11 mouse cellular contexts compared by ENCODE assay signal in genomic region chr2:28141556-28141955, GRCm38 (mm10). TPM values are rescaled to one million over a fixed set of nuclear protein-coding genes. Genes with fewer than 3 reads are reported as not detected.
DNase-seq lines count a peak whose midpoint lies in the region; ATAC-seq lines count a peak whose summit lies in the region.
"Had no signal": no experiment of that assay in that cellular context is flagged by ENCODE, and none has a peak within 500 bp of the region (broad histone marks: within the 10 kb centered on the region; RNA-seq: fewer than 3 reads in every experiment).

No protein-coding gene starts in this region.

- no peak overlapping the region for H3K4me2 ChIP-seq in hindbrain, embryonic 13.5 days
- H3K4me2 ChIP-seq in hindbrain, embryonic 14.5 days (replicated peaks), result no peak overlapping the region
- H3K4me2 ChIP-seq in liver, embryonic 11.5 days, result peak overlapping the region; percentile 45
- no peak overlapping the region for H3K4me2 ChIP-seq in stomach, embryonic 14.5 days (replicated peaks; ENCODE audit: low read depth, low read length)
- H3K4me2 ChIP-seq: limb, embryonic 15.5 days had no signal

- DNase-seq in hindbrain, embryonic 14.5 days (ENCODE audit: low spot score), result no peak
- peak; percentile 37 for DNase-seq in c-Kit-negative CD71-positive TER-119-positive erythroid progenitor cells, embryonic 14.5 days (ENCODE audit: low read depth, low spot score)
- peak; percentile 61 for DNase-seq in liver, embryonic 11.5 days (ENCODE audit: low spot score)
- DNase-seq in kidney, postnatal 10 days, result no peak
- DNase-seq in cerebellum, postnatal 36 days, result no peak
- DNase-seq: cerebellum, adult 8-10 months; heart, adult 11 months had no signal

- peaks cover 5% of the 10 kb centered on the region; the same call in 1 of the 2 replicates for H3K27me3 ChIP-seq in hindbrain, embryonic 13.5 days
- no peaks in the 10 kb centered on the region for H3K27me3 ChIP-seq in hindbrain, embryonic 14.5 days (ENCODE audit: control insufficient read depth, insufficient read depth, low read length)
- H3K27me3 ChIP-seq in liver, embryonic 11.5 days (replicated peaks; ENCODE audit: control insufficient read depth, insufficient read depth, low read length), result no peaks in the 10 kb centered on the region; the same call in 1 of the 2 replicates
- H3K27me3 ChIP-seq in stomach, embryonic 14.5 days (ENCODE audit: control insufficient read depth, insufficient read depth, low read length), result no peaks in the 10 kb centered on the region
- H3K27me3 ChIP-seq: limb, embryonic 15.5 days had no signal

- no peaks in the 10 kb centered on the region for H3K9me3 ChIP-seq in hindbrain, embryonic 13.5 days
- H3K9me3 ChIP-seq in hindbrain, embryonic 14.5 days (ENCODE audit: control insufficient read depth, low read length), result no peaks in the 10 kb centered on the region
- no peaks in the 10 kb centered on the region for H3K9me3 ChIP-seq in liver, embryonic 11.5 days (ENCODE audit: control insufficient read depth, low read length)
- no peaks in the 10 kb centered on the region for H3K9me3 ChIP-seq in stomach, embryonic 14.5 days (ENCODE audit: control insufficient read depth, low read depth, low read length)
- H3K9me3 ChIP-seq: limb, embryonic 15.5 days had no signal

- 31% methylated on average over 4 of the region's 4 CpGs for WGBS in hindbrain, embryonic 13.5 days
- 38% methylated on average over 4 of the region's 4 CpGs for WGBS in hindbrain, embryonic 14.5 days
- WGBS in liver, embryonic 11.5 days, result 27% methylated on average over 4 of the region's 4 CpGs
- 40% methylated on average over 4 of the region's 4 CpGs for WGBS in stomach, embryonic 14.5 days

- H3K4me1 ChIP-seq in hindbrain, embryonic 13.5 days (replicated peaks), result peaks cover 26% of the 10 kb centered on the region
- peaks cover 11% of the 10 kb centered on the region; the same call in 1 of the 2 replicates for H3K4me1 ChIP-seq in hindbrain, embryonic 14.5 days (replicated peaks; ENCODE audit: control insufficient read depth, insufficient read depth, low read length)
- peaks cover 22% of the 10 kb centered on the region for H3K4me1 ChIP-seq in liver, embryonic 11.5 days (replicated peaks; ENCODE audit: control insufficient read depth, insufficient read depth, low read length)
- H3K4me1 ChIP-seq in stomach, embryonic 14.5 days (ENCODE audit: control insufficient read depth, insufficient read depth, low read length), result peaks cover 8% of the 10 kb centered on the region; the same call in 1 of the 2 replicates

- H3K4me3 ChIP-seq in hindbrain, embryonic 13.5 days, result no peak overlapping the region
- H3K4me3 ChIP-seq in hindbrain, embryonic 14.5 days (replicated peaks; ENCODE audit: low read length), result no peak overlapping the region
- no peak overlapping the region for H3K4me3 ChIP-seq in liver, embryonic 11.5 days (ENCODE audit: low read depth, low read length)
- no peak overlapping the region for H3K4me3 ChIP-seq in stomach, embryonic 14.5 days (ENCODE audit: low read depth, low read length)
- H3K4me3 ChIP-seq: limb, embryonic 15.5 days had no signal

- no peaks in the 10 kb centered on the region for H3K36me3 ChIP-seq in hindbrain, embryonic 13.5 days
- no peaks in the 10 kb centered on the region for H3K36me3 ChIP-seq in hindbrain, embryonic 14.5 days (replicated peaks; ENCODE audit: control insufficient read depth, insufficient read depth)
- H3K36me3 ChIP-seq in liver, embryonic 11.5 days (ENCODE audit: control insufficient read depth, insufficient read depth, low read length), result no peaks in the 10 kb centered on the region
- no peaks in the 10 kb centered on the region for H3K36me3 ChIP-seq in stomach, embryonic 14.5 days (ENCODE audit: control insufficient read depth, insufficient read depth, low read length)
- H3K36me3 ChIP-seq: limb, embryonic 15.5 days had no signal

- peak; percentile 28; the same call in 1 of the 2 replicates for ATAC-seq in hindbrain, embryonic 13.5 days (ENCODE audit: low FRiP score)
- no peak for ATAC-seq in hindbrain, embryonic 14.5 days (ENCODE audit: low FRiP score)
- peak; percentile 98 for ATAC-seq in liver, embryonic 11.5 days (replicated peaks; ENCODE audit: low FRiP score)
- 0 out of 2 replicates have a peak, but pooled peaks have one; percentile 46 for ATAC-seq in stomach, embryonic 14.5 days (ENCODE audit: insufficient number of reproducible peaks, insufficient read depth, low FRiP score, low read depth)

- peak overlapping the region; percentile 73; the same call in 1 of the 2 replicates for H3K27ac ChIP-seq in hindbrain, embryonic 13.5 days
- no peak overlapping the region for H3K27ac ChIP-seq in hindbrain, embryonic 14.5 days
- peak overlapping the region; percentile 22 for H3K27ac ChIP-seq in liver, embryonic 11.5 days (ENCODE audit: low read depth, low read length)
- H3K27ac ChIP-seq in stomach, embryonic 14.5 days (ENCODE audit: low read length), result no peak overlapping the region
- H3K27ac ChIP-seq: limb, embryonic 15.5 days had no signal

- H3K9ac ChIP-seq in hindbrain, embryonic 13.5 days, result no peak overlapping the region
- no peak overlapping the region for H3K9ac ChIP-seq in hindbrain, embryonic 14.5 days
- no peak overlapping the region for H3K9ac ChIP-seq in liver, embryonic 11.5 days (ENCODE audit: low read depth, low read length)
- H3K9ac ChIP-seq in stomach, embryonic 14.5 days (replicated peaks; ENCODE audit: low read depth, low read length), result no peak overlapping the region
- H3K9ac ChIP-seq: limb, embryonic 15.5 days had no signal

RNA-seq across cellular contexts. Expression of gene Olfm1, which starts 51.2 kb away (rescaled TPM):
- polyA plus RNA-seq in hindbrain, embryonic 13.5 days (2015; fragmentation: Nextera tagmentation; extraction: Ambion mirVana), result 267 and 274 TPM in 2 replicates
- 377 and 395 TPM in 2 replicates for polyA plus RNA-seq in hindbrain, embryonic 14.5 days (2014; fragmentation: Nextera tagmentation; extraction: Ambion mirVana)
- 8.8 and 9.4 TPM in 2 replicates for polyA plus RNA-seq in liver, embryonic 11.5 days (2014; fragmentation: Nextera tagmentation; extraction: Ambion mirVana)
- 18.8 and 21.4 TPM in 2 replicates for polyA plus RNA-seq in stomach, embryonic 14.5 days (2014; fragmentation: Nextera tagmentation; extraction: Ambion mirVana)

RNA-seq across cellular contexts. Expression of gene Fcnb, which starts 56.9 kb away (rescaled TPM):
- polyA plus RNA-seq in hindbrain, embryonic 13.5 days (2015; fragmentation: Nextera tagmentation; extraction: Ambion mirVana), result 0.19 TPM in 1 of 2 replicates, not detected in the other
- 0.54 TPM in 1 of 2 replicates, not detected in the other for polyA plus RNA-seq in hindbrain, embryonic 14.5 days (2014; fragmentation: Nextera tagmentation; extraction: Ambion mirVana)
- polyA plus RNA-seq in liver, embryonic 11.5 days (2014; fragmentation: Nextera tagmentation; extraction: Ambion mirVana), result 4.1 and 5.6 TPM in 2 replicates
- polyA plus RNA-seq in stomach, embryonic 14.5 days (2014; fragmentation: Nextera tagmentation; extraction: Ambion mirVana), result 0.71 and 0.87 TPM in 2 replicates
- polyA plus RNA-seq: testis, adult 2 months had no signal

Comparison
In these comparisons a context has a peak if more than half of its experiments do, and no peak if none do; other contexts are left out.
1. H3K27ac ChIP-seq: peak in hindbrain, embryonic 13.5 days (single experiment) and liver, embryonic 11.5 days (single experiment); none in hindbrain, embryonic 14.5 days (single experiment) and stomach, embryonic 14.5 days (single experiment).
2. DNase-seq: peak in c-Kit-negative CD71-positive TER-119-positive erythroid progenitor cells, embryonic 14.5 days (single experiment) and liver, embryonic 11.5 days (single experiment); none in hindbrain, embryonic 14.5 days (single experiment), kidney, postnatal 10 days (single experiment) and cerebellum, postnatal 36 days (0 of 2).
3. RNA of gene Olfm1, which starts 51.2 kb away (polyA plus RNA-seq): 377 to 395 TPM in hindbrain, embryonic 14.5 days and 267 to 274 TPM in hindbrain, embryonic 13.5 days; 18.8 to 21.4 TPM in stomach, embryonic 14.5 days and 8.8 to 9.4 TPM in liver, embryonic 11.5 days; every median in the first group is over 10 times any median in the second.